Mouse (Mus musculus) MEL (cell line): Measurements from ENCODE around the gene Gm49378. TPM values are rescaled to one million over a fixed set of nuclear protein-coding genes. Genes with fewer than 3 reads are reported as not detected.
A peak's percentile ranks its signal among the peaks of the same experiment; 100 is the strongest.

Source experiments
- DNase-seq: peaks from one replicate; pipeline ENCODE4 v3.0.0; 2011; ENCODE audit warnings: low read depth, low spot score
- H3K27ac ChIP-seq: 2 replicates; pipeline ENCODE4 v1.5.1; 2012; ENCODE audit warnings: low read depth, mild to moderate bottlenecking, control low read depth, low read length, moderate library complexity; ENCODE audit not compliant: control insufficient read depth
- H3K27me3 ChIP-seq, 2 experiments: fragments of 150-350 bp in 1 of 2; sonication (generic) in 1 of 2; 2 replicates each; pipeline ENCODE4 v1.6.1; 2012; ENCODE audit warnings: low read length in 2 of 2, mild to moderate bottlenecking in 2 of 2, improper control_type of control experiment in 1 of 2, moderate library complexity in 1 of 2; ENCODE audit not compliant: insufficient read depth in 2 of 2, control insufficient read depth in 1 of 2
- H3K36me3 ChIP-seq, 2 experiments: 2 replicates each; pipeline ENCODE4 v1.6.1; 2012 to 2014; ENCODE audit warnings: low read length in 2 of 2, improper control_type of control experiment in 1 of 2, inconsistent platforms in 1 of 2, mild to moderate bottlenecking in 1 of 2; ENCODE audit not compliant: insufficient read depth in 2 of 2, control insufficient read depth in 1 of 2
- H3K4me1 ChIP-seq, 2 experiments: fragments of 150-350 bp in 1 of 2; sonication (generic) in 1 of 2; 2 replicates each; pipeline ENCODE4 v1.6.1; 2012; ENCODE audit warnings: low read length in 2 of 2, improper control_type of control experiment in 1 of 2, mild to moderate bottlenecking in 1 of 2; ENCODE audit not compliant: insufficient read depth in 2 of 2, control insufficient read depth in 1 of 2
- H3K4me3 ChIP-seq, 2 experiments: fragments of 150-350 bp in 1 of 2; sonication (generic) in 1 of 2; 2 replicates each; pipeline ENCODE4 v1.5.1; 2012; ENCODE audit warnings: low read depth in 2 of 2, low read length in 2 of 2, mild to moderate bottlenecking in 2 of 2, moderate library complexity in 2 of 2, control low read depth in 1 of 2, improper control_type of control experiment in 1 of 2; ENCODE audit not compliant: control insufficient read depth in 1 of 2, insufficient read depth in 1 of 2
- H3K79me2 ChIP-seq: 2 replicates; pipeline ENCODE4 v1.6.1; 2012; ENCODE audit warnings: mild to moderate bottlenecking, low read length, moderate library complexity; ENCODE audit not compliant: control insufficient read depth, poor library complexity, insufficient read depth
- H3K9ac ChIP-seq: 2 replicates; pipeline ENCODE4 v1.6.1; 2012; ENCODE audit warnings: low read depth, mild to moderate bottlenecking, control low read depth, low read length, moderate library complexity; ENCODE audit not compliant: control insufficient read depth, poor library complexity, severe bottlenecking
- H3K9me3 ChIP-seq: fragments of 150-350 bp; sonication (generic); replicated peaks from 2 replicates; pipeline ENCODE4 v1.6.1; 2012; ENCODE audit warnings: mild to moderate bottlenecking, low read length, improper control_type of control experiment, moderate library complexity; ENCODE audit not compliant: insufficient read depth
- CHD1 ChIP-seq: IDR thresholded peaks from 2 replicates; pipeline ENCODE4 v1.6.1; 2012; ENCODE audit warnings: low read depth, mild to moderate bottlenecking, inconsistent platforms, low read length, improper control_type of control experiment
- CHD2 ChIP-seq: IDR thresholded peaks from 2 replicates; pipeline ENCODE4 v1.6.1; 2011; ENCODE audit warnings: low read length, improper control_type of control experiment
- CTCF ChIP-seq, 3 experiments: IDR thresholded peaks in 2 of 3; conservative IDR thresholded peaks in 1 of 3; 2 replicates each; pipeline ENCODE4 v1.5.1; 2011 to 2012; ENCODE audit warnings: low read length in 3 of 3, low read depth in 2 of 3, mild to moderate bottlenecking in 2 of 3, improper control_type of control experiment in 1 of 3, inconsistent platforms in 1 of 3, mixed read lengths in 1 of 3, moderate library complexity in 1 of 3; ENCODE audit not compliant: control insufficient read depth in 1 of 3, insufficient read depth in 1 of 3, poor library complexity in 1 of 3, severe bottlenecking in 1 of 3
- E2F4 ChIP-seq: IDR thresholded peaks from 2 replicates; pipeline ENCODE4 v1.6.1; 2011; ENCODE audit warnings: low read depth, low read length, improper control_type of control experiment, borderline replicate concordance
- EP300 ChIP-seq, 2 experiments: IDR thresholded peaks; 2 replicates each; pipeline ENCODE4 v1.6.1; 2011; ENCODE audit warnings: improper control_type of control experiment in 2 of 2, low read length in 2 of 2, low read depth in 1 of 2, mild to moderate bottlenecking in 1 of 2
- GABPA ChIP-seq: IDR thresholded peaks from 2 replicates; pipeline ENCODE4 v1.6.1; 2012; ENCODE audit warnings: low read depth, mild to moderate bottlenecking, inconsistent platforms, low read length, improper control_type of control experiment, moderate library complexity
- GATA1 ChIP-seq: IDR thresholded peaks from 2 replicates; pipeline ENCODE4 v1.6.1; 2011; ENCODE audit warnings: low read depth, low read length, improper control_type of control experiment
- HCFC1 ChIP-seq: IDR thresholded peaks from 2 replicates; pipeline ENCODE4 v1.6.1; 2012; ENCODE audit warnings: low read depth, mild to moderate bottlenecking, inconsistent platforms, low read length, improper control_type of control experiment, moderate library complexity
- MAFK ChIP-seq: IDR thresholded peaks from 2 replicates; pipeline ENCODE4 v1.6.1; 2011; ENCODE audit warnings: low read depth, mild to moderate bottlenecking, low read length, improper control_type of control experiment, borderline replicate concordance
- MAX ChIP-seq: IDR thresholded peaks from 2 replicates; pipeline ENCODE4 v1.6.1; 2011; ENCODE audit warnings: low read length, improper control_type of control experiment
- MAZ ChIP-seq: IDR thresholded peaks from 2 replicates; pipeline ENCODE4 v1.6.1; 2012; ENCODE audit warnings: low read depth, mild to moderate bottlenecking, inconsistent platforms, low read length, improper control_type of control experiment
- MEF2A ChIP-seq: IDR thresholded peaks from 2 replicates; pipeline ENCODE4 v1.6.1; 2014; ENCODE audit warnings: low read depth, mild to moderate bottlenecking, inconsistent platforms, low read length, improper control_type of control experiment; ENCODE audit not compliant: poor library complexity, insufficient replicate concordance, severe bottlenecking; ENCODE audit errors: extremely low read depth
- MXI1 ChIP-seq: IDR thresholded peaks from 2 replicates; pipeline ENCODE4 v1.6.1; 2011; ENCODE audit warnings: mild to moderate bottlenecking, low read depth, low read length, improper control_type of control experiment
- MYB ChIP-seq: IDR thresholded peaks from 2 replicates; pipeline ENCODE4 v1.6.1; 2011; ENCODE audit warnings: mild to moderate bottlenecking, low read depth, low read length, improper control_type of control experiment
- NELFE ChIP-seq: IDR thresholded peaks from 2 replicates; pipeline ENCODE4 v1.6.1; 2011; ENCODE audit warnings: low read depth, low read length, improper control_type of control experiment
- NRF1 ChIP-seq: IDR thresholded peaks from 2 replicates; pipeline ENCODE4 v1.6.1; 2014; ENCODE audit warnings: low read depth, mild to moderate bottlenecking, inconsistent platforms, low read length, improper control_type of control experiment, moderate library complexity; ENCODE audit not compliant: poor library complexity, insufficient read depth, severe bottlenecking
- POLR2A ChIP-seq, 2 experiments: IDR thresholded peaks; 2 replicates each; pipeline ENCODE4 v1.6.1; 2011 to 2012; ENCODE audit warnings: low read length in 2 of 2, mild to moderate bottlenecking in 2 of 2, control low read depth in 1 of 2, improper control_type of control experiment in 1 of 2, low read depth in 1 of 2, moderate library complexity in 1 of 2; ENCODE audit not compliant: control insufficient read depth in 1 of 2, insufficient read depth in 1 of 2, poor library complexity in 1 of 2
- POLR2AphosphoS5 ChIP-seq: IDR thresholded peaks from 2 replicates; pipeline ENCODE4 v1.6.1; 2012; ENCODE audit warnings: low read depth, borderline replicate concordance, mild to moderate bottlenecking, inconsistent platforms, low read length, moderate library complexity, mixed read lengths
- RCOR1 ChIP-seq: IDR thresholded peaks from 2 replicates; pipeline ENCODE4 v1.6.1; 2012; ENCODE audit warnings: low read depth, mild to moderate bottlenecking, inconsistent platforms, low read length, improper control_type of control experiment
- SIN3A ChIP-seq: IDR thresholded peaks from 2 replicates; pipeline ENCODE4 v1.6.1; 2012; ENCODE audit warnings: low read length, improper control_type of control experiment, inconsistent platforms
- SMC3 ChIP-seq: IDR thresholded peaks from 2 replicates; pipeline ENCODE4 v1.6.1; 2011; ENCODE audit warnings: low read depth, low read length, improper control_type of control experiment
- TAL1 ChIP-seq: IDR thresholded peaks from 2 replicates; pipeline ENCODE4 v1.6.1; 2012; ENCODE audit warnings: mild to moderate bottlenecking, inconsistent platforms, low read length, moderate library complexity, mixed read lengths
- UBTF ChIP-seq: IDR thresholded peaks from 2 replicates; pipeline ENCODE4 v1.6.1; 2012; ENCODE audit warnings: low read depth, mild to moderate bottlenecking, inconsistent platforms, low read length, improper control_type of control experiment, moderate library complexity, borderline replicate concordance; ENCODE audit not compliant: insufficient read depth
- USF1 ChIP-seq: IDR thresholded peaks from 2 replicates; pipeline ENCODE4 v1.6.1; 2014; ENCODE audit warnings: low read depth, mild to moderate bottlenecking, inconsistent platforms, low read length, improper control_type of control experiment, moderate library complexity
- ZC3H11A ChIP-seq: IDR thresholded peaks from 2 replicates; pipeline ENCODE4 v1.6.1; 2012; ENCODE audit warnings: low read depth, mild to moderate bottlenecking, inconsistent platforms, low read length, improper control_type of control experiment
- ZKSCAN1 ChIP-seq: IDR thresholded peaks from 2 replicates; pipeline ENCODE4 v1.6.1; 2012; ENCODE audit warnings: low read depth, mild to moderate bottlenecking, inconsistent platforms, low read length, improper control_type of control experiment, moderate library complexity
- ZMIZ1 ChIP-seq: IDR thresholded peaks from 2 replicates; pipeline ENCODE4 v1.6.1; 2012; ENCODE audit warnings: low read depth, mild to moderate bottlenecking, inconsistent platforms, low read length, improper control_type of control experiment, moderate library complexity
- ZNF384 ChIP-seq: IDR thresholded peaks from 2 replicates; pipeline ENCODE4 v1.6.1; 2012; ENCODE audit warnings: low read depth, mild to moderate bottlenecking, inconsistent platforms, low read length, improper control_type of control experiment
- polyA plus RNA-seq, 2 experiments: library from polyadenylated mRNA; stranded (reverse) in 1 of 2; unstranded in 1 of 2; fragments of >175 nt in 1 of 2; fragments of >200 nt in 1 of 2; gene quantifications; 2 replicates each; pipeline versions ENCODE4 v1.2.1 to v1.2.4; 2012; ENCODE audit warnings: low replicate concordance in 2 of 2, low read depth in 1 of 2; ENCODE audit not compliant: insufficient read length in 2 of 2, insufficient read depth in 1 of 2, missing spikeins in 1 of 2
- total RNA-seq: library from RNA; depleted of rRNA; stranded (reverse); fragments of 300-350 nt; gene quantifications from 2 replicates; pipeline ENCODE4 v1.2.3, GENCODE M21; 2012

Gm49378 gene
- total and polyA plus RNA-seq, 3 experiments = 4.6 TPM; not detected in 2

GRCm38 (mm10) chr14:55660636-55661035 is 22.9 kb upstream of the Gm49378 start:
- H3K4me1 ChIP-seq = peaks cover 3 to 14% of the 10 kb centered on the region in 2 experiments
- peaks cover 3 to 11% of the 10 kb centered on the region in 2 experiments; a peak in 3 of 4 replicates for H3K36me3 ChIP-seq
- peak overlapping the region; percentile 85 for H3K27ac ChIP-seq
- H3K9ac ChIP-seq = peak overlapping the region; percentile 67
- no peak for DNase-seq
- TF ChIP-seq GABPA = no peak
- TF ChIP-seq NRF1 = no peak
- TF ChIP-seq TAL1 = no peak
- TF ChIP-seq ZKSCAN1 = no peak
- no peak for TF ChIP-seq CTCF (IDR thresholded peaks at IDR 0.05 in 2 of 3, conservative IDR thresholded peaks at IDR 0.05 in 1 of 3; ENCODE audit: control insufficient read depth in 1 of 3, insufficient read depth in 1 of 3, low read depth in 2 of 3, low read length in 3 of 3, poor library complexity in 1 of 3, severe bottlenecking in 1 of 3)
- TF ChIP-seq SMC3 = no peak
- no peak for TF ChIP-seq MYB
- no peak for TF ChIP-seq UBTF
- TF ChIP-seq HCFC1 = no peak
- no peak for TF ChIP-seq MEF2A
- H3K79me2 ChIP-seq = peaks cover 2% of the 10 kb centered on the region
- no peaks in the 10 kb centered on the region for H3K27me3 ChIP-seq
- no peaks in the 10 kb centered on the region for H3K9me3 ChIP-seq
- H3K4me3 ChIP-seq = peak overlapping the region; percentile 69 to 89

- no peaks in the 10 kb centered on the region for H3K9me3 ChIP-seq
- peak; percentile 39 for TF ChIP-seq RCOR1
- TF ChIP-seq GABPA = no peak; the same call in 1 of the 2 replicates
- peak; percentile 40; the same call in 1 of the 2 replicates for TF ChIP-seq ZMIZ1
- TF ChIP-seq USF1 = no peak
- no peak for TF ChIP-seq E2F4
- no peak for TF ChIP-seq ZC3H11A
- peak in 2 of 3 experiments; percentile 65; a peak in 4 of 6 replicates for TF ChIP-seq CTCF (IDR thresholded peaks at IDR 0.05 in 2 of 3, conservative IDR thresholded peaks at IDR 0.05 in 1 of 3; ENCODE audit: control insufficient read depth in 1 of 3, insufficient read depth in 1 of 3, low read depth in 2 of 3, low read length in 3 of 3, poor library complexity in 1 of 3, severe bottlenecking in 1 of 3)
- TF ChIP-seq SIN3A = peak; percentile 75
- TF ChIP-seq HCFC1 = peak; percentile 82
- no peak for TF ChIP-seq MAZ
- TF ChIP-seq ZNF384 = no peak
- peak in 1 of 2 experiments; percentile 24; a peak in 1 of 4 replicates for TF ChIP-seq EP300 (IDR thresholded peaks at IDR 0.05; ENCODE audit: low read depth in 1 of 2, low read length in 2 of 2)
- peak; percentile 63 for TF ChIP-seq NELFE
- TF ChIP-seq CHD2 = no peak
- no peak for TF ChIP-seq MEF2A
- peak; percentile 30; the same call in 1 of the 2 replicates for TF ChIP-seq GATA1
- 0 out of 2 replicates have a peak, but pooled peaks have one; percentile 15 for TF ChIP-seq MAX
- peak; percentile 26 to 64; a peak in 2 of 4 replicates for TF ChIP-seq POLR2A (IDR thresholded peaks at IDR 0.05; ENCODE audit: control insufficient read depth in 1 of 2, insufficient read depth in 1 of 2, low read depth in 1 of 2, low read length in 2 of 2, poor library complexity in 1 of 2)
- peak; percentile 65; the same call in 1 of the 2 replicates for TF ChIP-seq UBTF
- TF ChIP-seq MXI1 = peak; percentile 72
- no peak for TF ChIP-seq POLR2AphosphoS5
- TF ChIP-seq CHD1 = no peak
- TF ChIP-seq MAFK = no peak
- TF ChIP-seq ZKSCAN1 = no peak
- no peak for TF ChIP-seq NRF1
Measured at GRCm38 (mm10) chr14:55659960-55660573, 22.4 kb upstream of the Gm49378 start, which contains the start of gene Mdp1. Gene Mdp1 (minus strand): TSS chr14:55660508.

More at GRCm38 (mm10) chr14:55659960-55660573, 22.4 kb upstream of the Gm49378 start, which contains the start of gene Mdp1:
- Histone ChIP-seq H3K36me3 (peaks cover 3 to 11% of the 10 kb centered on the region in 2 experiments; a peak in 3 of 4 replicates), H3K79me2 (no peaks in the 10 kb centered on the region; the same call in 1 of the 2 replicates), H3K27ac (peak within 1 kb of the TSS; percentile 85), H3K9ac (peak within 1 kb of the TSS; percentile 67), H3K27me3 (no peaks in the 10 kb centered on the region), H3K4me3 (peak within 1 kb of the TSS; percentile 69 to 89), H3K4me1 (peaks cover 3 to 14% of the 10 kb centered on the region in 2 experiments)
- peak; percentile 91 for DNase-seq
